Mouse (Mus musculus): Measurements from ENCODE around the gene Thbd.

DNA sequence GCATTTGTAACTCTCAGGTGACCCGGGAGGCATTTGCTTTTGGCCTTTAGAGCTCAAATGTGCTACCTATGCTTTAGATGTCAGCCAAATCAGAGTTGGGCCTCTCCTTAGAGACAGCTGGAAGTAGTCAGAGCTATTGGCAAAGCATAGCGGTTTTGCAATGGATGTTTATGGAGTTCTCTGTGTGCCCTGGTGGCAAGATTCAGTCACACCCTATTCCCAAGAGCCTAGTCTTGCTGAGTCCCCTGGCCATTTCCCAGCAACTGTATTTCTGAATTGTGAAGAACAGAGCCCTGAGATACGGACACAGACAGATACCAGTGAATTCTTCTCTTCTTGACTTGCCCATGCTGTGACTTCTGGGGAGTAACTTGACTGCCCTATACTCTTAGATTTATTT, 45.1 kb upstream of the Thbd start:
- TF ChIP-seq CTCF (IDR thresholded peaks at IDR 0.05; ENCODE audit: insufficient read depth, low read length) (no peak), POLR2A (IDR thresholded peaks at IDR 0.05; ENCODE audit: borderline replicate concordance, extremely low read depth, low read depth, low read length) (no peak)

Data from lung, adult 2 months (tissue).